Mouse (Mus musculus) intestine, embryonic 14.5 days (tissue): ENCODE data around the gene Myh7b. TPM values are rescaled to one million over a fixed set of nuclear protein-coding genes. Genes with fewer than 3 reads are reported as not detected.

Experiments
- ATAC-seq: fragments of 200-750 bp; cut with Nextera tagmentation; replicated peaks from 2 replicates; pipeline ENCODE4 v1.8.0; 2017; ENCODE audit warnings: low read depth, moderate number of reproducible peaks, moderate TSS enrichment, moderate library complexity; ENCODE audit not compliant: low FRiP score, low TSS enrichment
- DNase-seq: peaks from one replicate; pipeline ENCODE4 v3.0.0-alpha.2; 2018; ENCODE audit warnings: low spot score
- H3K27ac ChIP-seq: fragments of 300-500 bp; sonication (generic); 2 replicates; pipeline ENCODE4 v1.5.1; 2014; ENCODE audit warnings: low read depth, mild to moderate bottlenecking, control low read depth
- H3K27me3 ChIP-seq: fragments of 300-500 bp; sonication (generic); replicated peaks from 2 replicates; pipeline ENCODE4 v1.6.1; 2014; ENCODE audit warnings: low read length, control low read depth; ENCODE audit not compliant: control insufficient read depth, insufficient read depth
- H3K36me3 ChIP-seq: fragments of 300-500 bp; sonication (generic); 2 replicates; pipeline ENCODE4 v1.6.1; 2014; ENCODE audit warnings: low read length, control low read depth; ENCODE audit not compliant: control insufficient read depth, insufficient read depth
- H3K4me1 ChIP-seq: fragments of 300-500 bp; sonication (generic); replicated peaks from 2 replicates; pipeline ENCODE4 v1.6.1; 2014; ENCODE audit warnings: low read length, control low read depth, mixed read lengths; ENCODE audit not compliant: control insufficient read depth, insufficient read depth
- H3K4me2 ChIP-seq: fragments of 300-500 bp; sonication (generic); 2 replicates; pipeline ENCODE4 v1.6.1; 2014; ENCODE audit warnings: low read length
- H3K4me3 ChIP-seq: fragments of 300-500 bp; sonication (generic); 2 replicates; pipeline ENCODE4 v1.5.1; 2014; ENCODE audit warnings: low read depth, low read length, control low read depth, mixed read lengths
- H3K9ac ChIP-seq: fragments of 300-500 bp; sonication (generic); 2 replicates; pipeline ENCODE4 v1.6.1; 2014; ENCODE audit warnings: mild to moderate bottlenecking, low read length
- H3K9me3 ChIP-seq: fragments of 300-500 bp; sonication (generic); 2 replicates; pipeline ENCODE4 v1.6.1; 2016; ENCODE audit warnings: low read length, control low read depth; ENCODE audit not compliant: control insufficient read depth
- WGBS: fragments of 180-500 bp; shearing (Covaris S2); extraction: QIAGEN DNeasy Blood & Tissue Kit; methylation state at CpG from one replicate; pipeline ENCODE4 v1.1.7; 2014; 5-methylcytosine and 5-hydroxymethylcytosine counted together
- polyA plus RNA-seq: library from polyadenylated mRNA; unstranded; fragments of >200 nt; fragmentation: Nextera tagmentation; extraction: Ambion mirVana; gene quantifications from 2 replicates; pipeline ENCODE4 v1.2.1, GENCODE M21; 2014

The Myh7b gene
- polyA plus RNA-seq, 1 experiment from 2014 or later = 0.20 TPM

- peaks cover 38% of the 10 kb centered on the region for H3K27me3 ChIP-seq
- peaks cover 5% of the 10 kb centered on the region for H3K4me1 ChIP-seq
- DNase-seq (peak; percentile 87), ATAC-seq (no peak)
- WGBS = 57% methylated on average over 21 of the region's 21 CpGs
- H3K36me3 ChIP-seq = 0 out of 2 replicates have a peak, but pooled peaks cover 1% of the 10 kb centered on the region
- no peak overlapping the region for H3K27ac ChIP-seq
- H3K9ac ChIP-seq = no peak overlapping the region
- H3K9me3 ChIP-seq = no peaks in the 10 kb centered on the region
- H3K4me2 ChIP-seq = no peak overlapping the region
- no peak overlapping the region for H3K4me3 ChIP-seq
Measured at GRCm38 (mm10) chr2:155627030-155627738, 16.2 kb downstream of the Myh7b start.

GRCm38 (mm10) chr2:155628112-155628511 lies 17.1 kb downstream of the Myh7b start:
- peaks cover 5% of the 10 kb centered on the region for H3K4me1 ChIP-seq
- ATAC-seq = no peak
- peaks cover 46% of the 10 kb centered on the region for H3K27me3 ChIP-seq

GRCm38 (mm10) chr2:155628519-155628918 lies 17.5 kb downstream of the Myh7b start:
- no peaks in the 10 kb centered on the region for H3K9me3 ChIP-seq
- H3K4me2 ChIP-seq = no peak overlapping the region
- H3K9ac ChIP-seq = no peak overlapping the region
- no peak overlapping the region for H3K4me3 ChIP-seq
- peaks cover 5% of the 10 kb centered on the region for H3K4me1 ChIP-seq
- WGBS = 85% methylated on average over 13 of the region's 13 CpGs
- peaks cover 48% of the 10 kb centered on the region for H3K27me3 ChIP-seq
- no peak overlapping the region for H3K27ac ChIP-seq
- DNase-seq = no peak
- peaks cover 11% of the 10 kb centered on the region for H3K36me3 ChIP-seq
- ATAC-seq = no peak

More at GRCm38 (mm10) chr2:155628112-155628511, 17.1 kb downstream of the Myh7b start:
- DNase-seq = no peak
- Histone ChIP-seq H3K4me3 (no peak overlapping the region), H3K36me3 (peaks cover 7% of the 10 kb centered on the region; the same call in 1 of the 2 replicates), H3K27ac (no peak overlapping the region), H3K9ac (no peak overlapping the region), H3K9me3 (no peaks in the 10 kb centered on the region), H3K4me2 (no peak overlapping the region)
- 93% methylated on average over 9 of the region's 9 CpGs for WGBS

- Histone ChIP-seq H3K4me1 (peaks cover 5% of the 10 kb centered on the region), H3K27ac (no peak overlapping the region), H3K9ac (peak overlapping the region; percentile 41), H3K4me2 (peak overlapping the region; percentile 66), H3K4me3 (peak overlapping the region; percentile 29), H3K27me3 (peaks cover 48% of the 10 kb centered on the region), H3K36me3 (peaks cover 19% of the 10 kb centered on the region), H3K9me3 (no peaks in the 10 kb centered on the region)
- ATAC-seq = peak; percentile 57
- 5% methylated on average over 33 of the region's 35 CpGs for WGBS
- DNase-seq = peak; percentile 79
Measured at GRCm38 (mm10) chr2:155629231-155629661, 18.2 kb downstream of the Myh7b start.

- H3K4me3 ChIP-seq = no peak overlapping the region
- no peak overlapping the region for H3K27ac ChIP-seq
- H3K4me1 ChIP-seq = peaks cover 5% of the 10 kb centered on the region
- no peaks in the 10 kb centered on the region for H3K9me3 ChIP-seq
- no peak overlapping the region for H3K4me2 ChIP-seq
- H3K9ac ChIP-seq = no peak overlapping the region
- peak; percentile 61 for DNase-seq
- WGBS = 49% methylated on average over 20 of the region's 20 CpGs
- no peak for ATAC-seq
- peaks cover 28% of the 10 kb centered on the region for H3K36me3 ChIP-seq
- peaks cover 48% of the 10 kb centered on the region for H3K27me3 ChIP-seq
Measured at GRCm38 (mm10) chr2:155630153-155630552, 19.1 kb downstream of the Myh7b start.

GRCm38 (mm10) chr2:155630590-155631416 lies 19.8 kb downstream of the Myh7b start:
- H3K4me3 ChIP-seq = no peak overlapping the region
- H3K4me1 ChIP-seq = peaks cover 5% of the 10 kb centered on the region
- peaks cover 48% of the 10 kb centered on the region for H3K27me3 ChIP-seq
- DNase-seq (peak; percentile 60), ATAC-seq (no peak)
- H3K36me3 ChIP-seq = peaks cover 34% of the 10 kb centered on the region
- WGBS = 40% methylated on average over 43 of the region's 43 CpGs
- no peak overlapping the region for H3K9ac ChIP-seq
- no peak overlapping the region for H3K27ac ChIP-seq
- no peaks in the 10 kb centered on the region for H3K9me3 ChIP-seq
- H3K4me2 ChIP-seq = no peak overlapping the region

- 70% methylated on average over 30 of the region's 30 CpGs for WGBS
- ATAC-seq = no peak
- no peaks in the 10 kb centered on the region for H3K9me3 ChIP-seq
- H3K27me3 ChIP-seq = peaks cover 47% of the 10 kb centered on the region
- H3K4me1 ChIP-seq = peaks cover 5% of the 10 kb centered on the region
- no peak overlapping the region for H3K9ac ChIP-seq
- no peak overlapping the region for H3K4me3 ChIP-seq
- no peak for DNase-seq
- H3K36me3 ChIP-seq = peaks cover 50% of the 10 kb centered on the region
- H3K27ac ChIP-seq = no peak overlapping the region
- H3K4me2 ChIP-seq = no peak overlapping the region
Measured at GRCm38 (mm10) chr2:155632138-155632936, 21.3 kb downstream of the Myh7b start.

GRCm38 (mm10) chr2:155633121-155633520 lies 22.1 kb downstream of the Myh7b start:
- Histone ChIP-seq H3K4me1 (peaks cover 5% of the 10 kb centered on the region), H3K9me3 (no peaks in the 10 kb centered on the region), H3K9ac (no peak overlapping the region), H3K36me3 (peaks cover 57% of the 10 kb centered on the region), H3K27ac (no peak overlapping the region), H3K27me3 (peaks cover 39% of the 10 kb centered on the region), H3K4me3 (no peak overlapping the region), H3K4me2 (no peak overlapping the region)
- ATAC-seq (no peak), DNase-seq (no peak)
- WGBS = 56% methylated on average over 19 of the region's 19 CpGs
